Mouse (Mus musculus) natural killer cell, adult 2 months (primary cell): Measurements from ENCODE around the gene Mrgprd.
A peak's percentile ranks its signal among the peaks of the same experiment; 100 is the strongest.

ENCODE experiments used
- DNase-seq, 2 experiments: peaks; one replicate each; pipeline ENCODE4 v3.0.0; 2022; ENCODE audit warnings: low spot score in 2 of 2

The Mrgprd gene

DNA sequence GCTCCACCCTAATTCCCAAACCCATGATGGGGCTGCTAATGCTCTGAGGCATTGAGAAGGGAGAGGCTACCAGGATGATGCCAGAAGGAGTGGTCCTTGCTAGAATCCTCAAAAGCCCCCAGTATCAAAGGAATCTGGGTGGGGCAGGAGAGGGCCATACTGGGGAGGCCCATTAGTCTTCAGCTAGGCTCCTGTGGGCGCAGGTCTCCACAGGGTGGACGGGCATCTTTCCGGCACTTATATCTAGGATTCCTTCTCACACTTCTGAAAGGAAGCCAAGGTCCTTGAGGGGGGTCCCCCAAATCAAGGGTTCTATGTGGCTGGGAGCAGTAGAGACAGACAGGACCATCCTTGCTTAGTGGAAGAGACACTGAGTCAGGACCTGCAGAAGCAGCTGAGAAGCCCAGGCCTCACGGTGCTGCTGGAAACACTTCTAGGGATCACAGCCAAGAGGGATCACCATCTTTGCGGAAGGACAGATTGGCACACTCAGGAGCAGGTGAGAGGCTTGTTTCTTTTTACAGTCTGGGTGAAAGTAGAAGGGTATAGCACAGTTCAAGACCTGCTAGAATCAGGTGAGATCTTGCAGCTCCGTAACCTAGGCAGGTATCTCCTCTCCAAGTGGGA lies at the start of gene Mrgprd:
Mrgprd (plus strand) TSS at position 51 of the 627 bp plus-strand sequence.
- DNase-seq: no peak

DNA sequence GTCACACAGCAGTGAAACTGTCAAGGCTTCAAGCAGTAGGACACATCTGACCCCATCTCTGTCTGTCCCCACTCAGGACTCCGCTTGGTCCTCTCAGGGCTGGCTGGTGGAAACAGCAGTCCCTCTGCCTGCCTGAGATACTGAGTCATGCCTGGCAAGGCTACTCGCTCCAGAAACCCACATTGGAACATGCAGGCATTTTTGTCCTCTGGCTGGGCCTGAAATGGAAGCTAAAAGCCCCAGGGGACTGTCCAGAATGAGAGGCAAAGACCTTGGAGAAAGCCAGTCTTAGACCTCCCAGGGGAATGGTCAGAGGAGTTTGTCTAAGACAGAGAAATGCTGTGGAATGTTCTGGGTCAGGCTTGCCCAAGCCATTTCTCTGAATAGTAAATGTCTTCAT lies 48.6 kb upstream of the Mrgprd start:
- DNase-seq: no peak

DNA sequence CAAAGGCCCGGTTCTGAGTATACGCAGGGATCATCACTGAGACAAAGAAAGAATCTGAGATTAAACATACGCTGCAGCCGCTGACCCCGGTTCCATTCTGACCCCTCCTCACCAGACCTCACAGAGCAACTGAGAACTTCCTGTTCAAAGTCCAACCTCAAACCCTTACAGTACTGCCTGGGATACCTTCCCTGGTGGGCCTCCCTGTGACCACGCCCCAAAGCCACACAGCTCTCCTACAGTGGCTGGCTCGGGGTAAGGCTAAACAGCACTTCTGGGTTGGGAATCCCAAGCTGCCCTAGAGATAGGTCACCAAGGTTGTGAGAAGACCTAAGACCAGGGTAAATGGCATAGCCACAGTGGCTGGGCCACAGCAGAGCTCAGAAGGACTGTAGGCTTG lies 45.7 kb upstream of the Mrgprd start:
- DNase-seq: no peak

DNA sequence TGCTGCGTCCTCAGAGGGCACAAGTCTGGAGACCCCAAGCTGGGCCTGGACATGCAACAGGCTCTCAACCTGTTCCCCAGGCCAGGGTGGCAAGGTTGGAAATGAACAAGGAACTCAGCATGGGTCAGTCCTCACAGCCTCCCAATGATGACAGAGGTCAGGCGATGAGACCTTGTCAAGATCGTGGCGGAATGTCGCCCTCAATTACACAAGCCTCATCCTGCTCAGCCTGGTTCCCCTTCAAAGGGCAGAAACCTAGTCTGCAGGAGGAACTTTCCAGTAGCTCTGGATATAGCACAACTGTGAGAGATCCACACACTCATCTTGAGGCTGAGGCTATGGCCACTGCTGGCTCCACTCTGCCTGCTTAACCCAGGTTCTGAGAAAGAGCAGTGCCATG lies 43.7 kb upstream of the Mrgprd start:
- DNase-seq: no peak

DNA sequence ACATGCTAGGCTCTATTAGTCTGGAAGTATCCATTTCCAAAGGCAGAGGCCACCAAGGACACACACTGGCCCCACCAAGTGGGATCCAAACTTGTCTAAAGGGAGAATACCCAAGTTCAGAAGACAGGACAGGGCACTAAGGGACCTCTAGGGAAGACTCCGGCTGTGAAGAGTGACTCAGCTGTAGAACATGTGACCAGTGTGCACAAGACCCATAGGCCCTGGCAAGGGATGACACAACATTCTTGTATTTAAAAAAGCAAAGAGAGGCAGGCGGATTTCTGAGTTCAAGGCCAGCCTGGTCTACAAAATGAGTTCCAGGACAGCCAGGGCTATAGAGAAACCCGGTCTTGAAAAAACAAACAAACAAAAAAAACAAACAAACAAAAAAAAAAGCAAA lies 39.1 kb upstream of the Mrgprd start:
- no peak for DNase-seq

DNA sequence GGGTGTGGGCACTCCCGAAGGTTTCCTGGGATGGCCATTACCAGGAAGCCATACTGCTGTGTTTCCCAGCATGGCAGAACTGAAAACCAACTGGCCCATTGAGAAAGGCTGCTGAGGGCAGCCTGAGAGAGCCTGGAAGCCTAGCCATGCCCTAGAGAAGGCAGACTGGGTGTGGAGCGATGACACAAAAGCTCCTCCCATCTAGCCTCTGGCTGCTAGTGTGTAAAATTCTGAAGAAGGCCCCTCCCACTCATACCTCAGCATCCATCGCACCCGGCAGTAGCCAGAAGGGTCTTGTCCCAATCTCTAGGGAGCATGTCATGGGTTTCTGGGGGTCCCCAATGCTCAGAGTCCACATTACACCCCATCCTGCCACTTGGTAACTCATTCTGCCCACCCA lies 33.2 kb upstream of the Mrgprd start:
- no peak for DNase-seq

DNA sequence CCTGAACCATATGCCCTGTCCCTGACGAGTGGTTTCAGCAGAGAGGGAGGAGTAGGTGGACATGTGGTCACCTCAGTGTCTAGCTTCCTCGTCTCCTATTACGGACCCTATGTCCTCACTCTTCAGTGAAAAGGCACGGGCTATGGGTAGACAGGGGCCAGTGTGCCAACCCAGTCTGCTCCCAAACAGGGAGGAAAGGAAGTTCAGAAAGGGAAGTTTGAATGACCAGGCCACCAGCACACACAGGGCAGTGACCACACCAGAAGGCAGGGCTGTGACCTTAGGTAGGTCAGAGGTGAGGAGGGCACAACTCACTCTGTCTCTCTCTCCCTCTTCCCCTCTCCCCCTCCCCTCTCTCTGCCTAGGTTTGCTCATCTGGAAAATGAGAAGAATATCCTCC lies 31.6 kb upstream of the Mrgprd start:
- DNase-seq: no peak

DNA sequence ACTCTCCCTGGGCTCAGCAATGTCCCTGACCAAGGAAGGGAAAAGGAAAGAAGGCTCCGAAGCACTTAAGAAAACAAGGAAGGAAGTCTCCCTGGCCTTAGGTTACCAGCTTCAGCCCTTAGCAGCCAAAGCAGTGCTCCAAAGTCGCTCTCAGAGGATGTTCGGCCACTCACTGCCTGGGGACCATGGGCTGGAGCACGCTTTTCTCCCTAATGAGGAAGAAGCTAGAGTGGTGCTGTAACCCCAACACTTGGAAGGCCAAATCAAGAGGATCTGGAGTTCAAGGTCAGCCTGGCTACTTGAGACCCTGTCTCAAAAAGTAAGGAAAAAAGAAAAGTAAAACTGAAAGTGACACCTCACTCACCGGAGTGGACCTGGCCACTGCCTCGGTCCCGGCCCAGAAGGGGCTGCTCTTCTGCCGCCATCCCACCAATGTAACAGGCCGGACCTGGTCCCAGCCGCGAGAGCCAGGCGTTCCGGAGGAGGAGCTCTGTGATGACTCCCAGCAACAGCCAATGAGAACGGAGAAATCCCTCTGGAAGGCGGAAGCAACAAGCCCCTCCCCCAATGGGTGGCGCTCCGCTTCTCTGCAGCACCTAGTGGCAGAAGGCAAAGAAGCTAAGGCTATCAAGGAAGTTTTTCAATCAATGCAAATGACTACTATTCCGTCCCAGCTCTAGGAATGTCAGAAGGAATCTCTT lies 31.0 kb upstream of the Mrgprd start, which contains the start of gene Tpcn2:
Tpcn2 (minus strand) TSS at position 525 of the 701 bp plus-strand sequence.
- DNase-seq: peak; percentile 81 to 85

DNA sequence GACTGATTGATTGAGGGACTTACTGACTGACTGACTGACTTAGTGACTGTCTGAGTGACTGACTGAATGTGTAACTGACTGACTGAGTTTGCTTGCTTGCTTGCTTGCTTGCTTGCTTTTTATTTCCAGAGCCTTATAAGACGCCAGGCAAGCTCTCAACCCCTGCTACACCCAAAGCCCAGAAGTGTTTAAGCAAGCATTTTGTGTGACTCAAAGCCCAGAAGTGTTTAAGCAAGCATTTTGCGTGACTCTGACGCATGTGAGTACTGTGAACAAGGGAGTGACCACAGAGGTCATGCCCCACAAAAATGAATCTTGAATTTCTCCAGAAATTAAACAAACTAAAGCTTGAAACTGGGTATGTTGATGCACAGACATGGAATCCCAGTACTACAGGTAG lies 30.3 kb upstream of the Mrgprd start:
- no peak for DNase-seq

DNA sequence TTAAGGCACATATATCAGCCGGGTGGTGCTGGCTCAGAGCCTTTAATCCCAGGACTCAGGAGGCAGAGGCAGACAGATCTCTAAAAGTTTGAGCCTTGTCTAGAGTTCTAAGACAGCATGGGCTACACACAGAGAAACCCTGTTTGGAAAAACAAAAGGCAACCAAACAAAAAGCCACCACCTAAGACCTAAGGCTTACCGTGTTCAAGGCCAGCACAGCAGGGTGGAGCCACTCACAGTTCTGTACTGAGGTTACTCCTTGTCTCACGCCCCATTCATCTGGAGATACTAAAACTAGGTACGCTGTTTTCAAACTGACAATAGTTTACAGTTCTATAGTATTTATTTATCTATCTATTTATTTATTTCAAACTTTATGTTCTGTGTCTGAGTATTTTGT lies 29.2 kb upstream of the Mrgprd start:
- no peak for DNase-seq

DNA sequence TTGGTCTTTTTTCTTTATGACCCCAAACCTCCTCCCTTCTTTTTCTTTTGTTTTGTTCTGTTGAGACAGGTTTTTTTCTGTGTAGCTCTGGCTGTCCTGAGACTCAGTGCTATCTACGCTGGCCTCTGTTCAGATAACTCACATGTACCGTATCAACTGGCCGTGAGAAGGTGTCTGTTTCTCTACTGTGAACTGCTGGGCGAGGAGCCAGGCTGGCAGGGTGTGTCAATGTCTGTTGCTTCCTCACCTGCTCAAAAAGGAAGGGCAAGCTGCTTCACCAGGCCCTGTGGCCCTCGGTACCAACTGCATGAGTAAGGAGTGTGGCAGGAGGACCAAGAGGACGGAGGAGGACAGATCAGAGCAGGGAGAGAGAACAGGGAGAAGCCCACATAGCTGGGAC lies 27.2 kb upstream of the Mrgprd start:
- no peak for DNase-seq

DNA sequence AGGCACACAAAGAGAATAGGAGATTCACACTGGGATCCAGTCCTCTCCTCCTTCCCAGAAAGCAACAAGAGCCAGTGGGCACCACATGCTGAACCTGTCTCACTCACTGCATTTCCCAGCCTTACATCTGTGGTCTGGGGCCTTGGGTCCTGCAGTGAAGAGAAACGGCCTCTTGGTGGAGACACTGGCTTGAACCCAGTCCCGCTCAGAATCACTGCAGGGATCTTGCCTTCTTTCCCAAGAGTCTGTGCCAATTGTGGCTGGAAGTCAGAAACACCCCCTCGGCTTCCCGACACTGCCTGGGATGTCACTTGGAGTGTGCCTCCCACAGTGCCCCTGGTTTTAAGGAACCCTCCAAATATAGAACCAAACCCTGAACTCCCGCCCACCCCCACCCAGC lies 25.3 kb upstream of the Mrgprd start:
- no peak for DNase-seq

DNA sequence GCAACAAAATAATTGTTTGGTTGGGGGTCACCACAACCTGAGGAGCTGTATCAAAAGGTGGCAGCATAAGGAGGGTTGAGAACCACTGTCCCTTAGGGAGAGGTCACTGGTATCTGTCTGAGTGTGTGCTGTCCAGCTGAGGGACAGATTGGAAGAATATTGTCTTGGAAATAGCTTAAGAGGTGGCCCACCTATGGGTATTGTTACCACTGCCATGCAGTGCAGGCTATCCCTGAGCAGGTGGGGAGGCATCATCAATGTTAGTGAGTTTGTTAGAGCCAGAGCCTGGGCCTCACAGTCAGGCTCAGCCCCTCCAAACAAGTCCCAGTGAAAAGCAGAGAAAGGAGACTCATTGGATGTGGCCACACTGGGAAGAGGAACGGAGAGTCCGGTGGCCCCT lies 22.8 kb upstream of the Mrgprd start:
- no peak for DNase-seq

DNA sequence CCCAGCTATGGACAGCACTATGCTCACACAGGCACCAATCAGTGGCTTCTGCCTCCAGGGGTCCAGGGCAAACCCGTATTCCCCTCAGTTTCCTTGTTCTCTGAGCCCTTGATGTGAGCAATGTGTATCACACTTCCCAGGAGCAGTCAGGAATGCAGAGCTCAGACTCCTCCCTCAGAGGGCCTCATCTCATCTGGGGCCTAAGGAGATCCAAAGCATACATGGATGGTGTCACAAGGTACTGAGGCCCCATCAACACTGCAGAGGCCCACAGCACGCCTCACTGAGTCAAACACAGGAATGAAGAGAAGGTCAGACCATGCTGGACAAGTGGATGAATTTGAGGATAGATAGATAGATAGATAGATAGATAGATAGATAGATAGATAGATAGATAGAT lies 21.9 kb upstream of the Mrgprd start:
- no peak for DNase-seq

DNA sequence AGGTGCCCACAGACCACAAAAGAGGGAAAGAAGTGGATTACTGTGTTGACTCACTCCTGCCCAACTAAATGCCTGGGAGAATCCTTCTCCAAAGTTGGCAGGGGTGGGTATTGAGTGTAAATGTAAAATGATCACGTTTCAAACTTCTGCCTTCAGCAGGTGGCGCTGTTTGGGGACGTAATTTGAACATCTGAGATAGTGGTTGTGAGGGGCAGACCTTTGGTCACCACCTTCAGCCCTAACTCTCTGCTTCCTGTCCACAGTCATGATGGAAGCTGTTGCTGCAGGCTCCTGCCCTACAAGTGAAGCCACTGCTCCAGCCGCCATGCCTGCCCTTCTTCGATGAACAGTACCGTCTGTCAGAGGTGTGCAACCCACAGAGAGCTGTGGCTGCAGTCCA lies 20.8 kb upstream of the Mrgprd start:
- no peak for DNase-seq

DNA sequence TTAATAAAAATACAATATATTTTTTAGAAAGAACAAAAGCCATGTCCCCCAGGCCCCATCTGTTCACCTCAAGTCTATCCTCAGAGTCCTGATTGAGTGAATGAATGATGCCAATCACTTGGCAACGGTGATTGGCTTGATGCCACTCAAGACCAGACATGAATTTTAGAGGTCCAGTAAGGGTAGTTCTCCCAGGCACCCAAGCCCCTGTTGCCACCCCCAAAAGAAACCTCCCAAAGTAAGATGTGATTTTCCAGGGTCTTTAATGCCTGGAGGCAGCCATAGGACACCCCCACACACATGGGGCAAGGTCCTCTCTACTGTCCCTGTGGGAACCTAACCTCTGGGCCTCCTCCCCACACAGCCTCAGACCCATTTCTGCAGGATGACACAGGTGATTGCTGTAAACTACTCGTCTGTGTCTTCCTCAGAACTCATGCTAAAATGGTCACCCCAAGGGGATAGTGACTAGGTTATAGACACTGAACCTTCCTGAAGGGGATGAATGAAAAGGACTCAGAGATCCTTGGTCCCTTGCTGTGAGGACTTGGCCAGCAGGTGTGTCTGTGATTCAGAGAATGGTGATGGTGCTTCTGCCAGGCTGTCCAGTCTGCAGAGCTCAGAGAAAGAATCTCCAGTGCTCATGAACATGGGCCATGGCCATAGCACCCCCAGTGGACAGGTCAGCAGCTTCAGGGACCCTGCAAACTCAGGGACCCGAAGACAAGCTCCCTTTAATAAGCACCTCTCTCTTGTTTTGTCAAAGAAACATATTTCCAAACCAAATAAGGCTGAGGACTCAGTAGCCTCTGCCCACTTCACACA lies 15.8 kb upstream of the Mrgprd start:
- no peak for DNase-seq

DNA sequence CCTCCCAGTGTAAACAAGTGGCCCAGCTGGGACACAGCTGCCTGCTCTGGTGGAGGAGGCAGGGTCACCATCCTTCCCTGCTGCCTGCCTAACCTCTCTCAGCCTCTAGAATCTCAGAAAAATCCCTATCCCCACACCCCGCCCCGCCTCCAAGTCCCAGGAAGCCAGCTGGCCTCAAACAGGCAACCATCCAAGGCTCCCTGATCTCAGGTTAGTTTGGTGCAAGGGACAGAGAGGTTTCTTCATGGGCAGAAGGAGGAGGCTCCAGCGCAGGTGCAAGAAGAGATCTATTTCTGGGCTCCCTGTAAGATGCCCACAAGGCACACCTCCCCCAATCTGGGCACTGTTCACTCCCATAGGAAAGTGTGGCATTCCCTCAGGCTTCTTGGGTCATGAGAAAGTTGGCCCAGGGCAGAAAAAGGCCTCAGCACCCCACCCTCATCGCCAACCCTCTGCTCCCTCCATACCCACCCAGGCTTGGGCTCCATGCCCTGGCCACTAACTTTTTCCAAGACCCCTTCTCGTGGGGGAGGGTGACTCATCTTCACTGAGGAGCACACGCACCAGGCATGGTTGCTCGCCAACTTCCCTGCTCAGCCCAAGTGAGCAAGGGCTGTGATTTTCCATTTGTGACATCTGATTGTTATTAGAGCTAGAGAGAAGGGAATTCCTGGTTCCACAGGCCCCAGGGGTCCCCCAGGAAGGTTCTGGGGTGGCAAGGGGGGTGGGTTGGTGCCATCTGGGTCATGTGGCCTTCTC lies 14.9 kb upstream of the Mrgprd start:
- no peak for DNase-seq

DNA sequence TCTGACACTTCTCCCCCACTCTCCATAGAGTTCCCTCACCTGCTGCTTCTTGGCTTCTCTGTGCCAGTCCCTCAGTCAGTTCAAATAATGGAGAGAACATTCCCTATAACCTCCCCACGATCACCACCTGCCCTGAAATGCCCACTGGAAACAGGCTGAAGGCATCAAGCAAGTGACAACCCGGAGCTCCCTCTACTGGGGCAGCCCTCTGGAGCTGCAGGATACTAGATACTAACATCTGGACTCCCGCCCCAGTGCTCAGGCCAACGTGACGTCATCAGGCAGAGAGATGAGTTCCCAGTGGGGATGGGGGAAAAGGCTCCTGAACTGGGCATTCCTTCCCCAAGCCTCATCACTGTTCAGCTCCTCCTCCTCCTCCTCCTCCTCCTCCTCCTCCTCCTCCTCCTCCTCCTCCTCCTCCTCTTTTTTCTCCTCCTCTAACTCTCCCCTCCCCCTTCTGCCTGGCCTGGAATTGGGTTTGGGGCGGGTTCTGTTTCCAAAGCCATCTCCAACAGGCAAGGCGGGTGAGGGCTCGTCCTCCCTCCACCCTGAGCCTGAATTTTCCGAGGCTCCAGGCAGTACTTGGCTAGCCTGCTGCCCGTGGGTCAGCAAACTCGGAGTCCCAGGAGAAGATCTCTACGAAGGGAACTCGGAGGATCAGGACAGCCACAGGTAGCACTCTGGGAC lies 14.2 kb upstream of the Mrgprd start, which contains the start of gene Mrgprf:
Mrgprf (plus strand) TSS at position 508 of the 687 bp plus-strand sequence.
- no peak for DNase-seq

DNA sequence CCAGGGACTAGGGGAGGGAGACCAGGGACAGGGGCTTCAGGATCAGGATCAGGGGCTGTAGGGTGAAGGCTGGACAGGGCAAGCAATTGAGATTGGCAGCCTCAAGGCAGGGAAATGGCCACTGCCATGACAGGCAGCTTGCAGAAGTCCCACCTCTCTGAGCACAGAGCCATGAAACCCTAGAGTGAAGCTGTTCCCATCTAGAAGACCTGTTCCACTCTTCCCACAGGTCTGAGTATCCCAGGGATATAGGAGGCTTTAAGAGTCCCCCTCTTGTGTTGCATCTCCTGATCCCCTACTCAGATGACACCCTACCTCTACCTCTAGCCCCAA lies 13.7 kb upstream of the Mrgprd start:
- no peak for DNase-seq

DNA sequence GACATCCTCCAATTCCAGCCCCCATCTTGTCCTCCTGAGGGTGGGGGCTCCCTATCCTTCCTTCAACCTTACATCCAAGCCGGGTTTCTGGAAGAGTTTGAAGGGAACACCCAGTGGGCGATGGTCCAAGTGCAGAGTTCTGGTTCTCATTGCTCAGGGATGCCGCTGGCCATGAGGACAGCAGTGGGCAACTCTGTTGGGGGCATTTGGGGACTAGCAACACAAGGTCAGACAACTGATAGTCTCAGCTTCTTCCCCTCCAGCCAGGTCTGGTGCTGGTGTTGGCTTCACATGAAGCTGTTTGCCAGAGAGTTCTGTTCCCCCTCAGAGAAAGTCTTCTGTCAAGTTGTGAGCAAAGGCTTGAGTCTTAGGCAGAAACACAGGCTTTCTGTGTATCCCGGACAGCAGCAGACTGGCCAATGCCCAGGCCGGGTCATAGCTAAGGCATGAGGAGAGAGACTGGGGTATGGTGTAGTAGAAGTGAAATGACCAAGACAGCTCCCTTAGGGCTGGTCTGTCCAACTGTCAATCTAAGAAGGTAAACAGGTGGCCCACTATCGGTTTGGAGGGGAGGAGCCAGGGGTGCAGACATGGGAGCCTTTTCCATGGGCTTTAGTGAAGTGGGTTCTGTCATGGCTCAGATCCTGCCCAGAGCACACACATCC lies 13.2 kb upstream of the Mrgprd start:
- no peak for DNase-seq
